Mouse (Mus musculus): ENCODE measurements around the gene Pgc.
A peak's percentile ranks its signal among the peaks of the same experiment; 100 is the strongest.

Pgc gene

DNA sequence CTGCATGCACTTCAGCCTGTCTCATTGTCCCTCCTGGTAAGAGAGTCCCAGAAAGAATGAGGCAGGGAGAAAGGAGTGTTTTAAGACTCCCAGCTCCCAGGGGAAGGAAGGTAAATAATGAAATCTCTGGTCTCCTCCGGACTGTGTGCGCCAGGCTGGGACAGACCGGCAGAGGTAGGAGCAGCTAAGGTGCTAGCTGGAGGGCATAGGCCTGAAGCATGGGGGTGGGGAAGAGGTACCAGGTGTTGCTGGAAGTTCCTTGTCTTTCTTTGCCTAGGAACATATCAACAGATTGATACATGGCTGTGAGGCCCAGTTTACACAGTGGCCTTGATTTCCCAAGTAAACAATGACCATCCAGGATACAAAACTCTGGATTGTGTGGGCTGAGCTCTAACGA lies 17.7 kb upstream of the Pgc start:
- DNase-seq (ENCODE audit: low spot score in 2 of 2) = no peak

DNA sequence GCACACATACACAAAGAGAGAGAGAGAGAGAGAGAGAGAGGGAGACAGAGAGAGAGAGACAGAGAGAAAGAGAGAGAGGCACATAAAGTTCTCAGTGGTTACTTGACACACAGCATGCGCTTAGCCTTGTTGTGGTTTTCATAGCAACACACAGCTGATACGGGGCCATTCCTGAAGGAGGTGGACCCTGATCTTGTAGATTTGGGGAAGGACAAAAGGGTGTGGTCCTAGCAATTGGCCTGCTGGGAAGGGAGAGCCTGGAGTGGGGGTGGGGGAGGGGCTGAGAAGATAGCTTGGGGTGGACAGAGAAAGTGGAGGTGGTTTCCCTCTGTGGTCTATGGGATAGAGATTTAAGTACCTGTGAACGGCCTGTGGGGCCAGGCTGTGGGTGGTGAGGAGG lies 16.6 kb upstream of the Pgc start:
- no peak for DNase-seq (ENCODE audit: low spot score in 2 of 2)

DNA sequence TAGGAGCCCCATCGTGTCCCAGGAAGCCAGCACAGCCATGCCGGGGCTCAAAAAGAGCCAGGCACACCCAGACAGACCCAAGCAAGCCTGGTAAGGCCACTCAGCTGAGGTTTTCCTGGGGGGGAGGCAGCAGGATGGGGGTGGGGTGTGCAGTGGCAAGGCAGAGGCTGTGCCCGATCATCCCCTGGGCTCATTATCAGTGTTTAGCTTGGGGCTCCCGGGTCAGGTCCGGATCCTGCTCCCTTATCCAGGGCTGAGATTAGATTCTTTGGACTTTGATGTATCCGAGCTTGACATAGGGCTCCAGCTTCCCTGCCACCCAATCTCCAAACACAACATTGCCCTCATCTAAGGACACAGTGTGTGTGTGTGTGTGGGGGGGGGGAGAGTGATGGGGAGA lies 14.8 kb upstream of the Pgc start:
- no peak for DNase-seq (ENCODE audit: low spot score in 2 of 2)

DNA sequence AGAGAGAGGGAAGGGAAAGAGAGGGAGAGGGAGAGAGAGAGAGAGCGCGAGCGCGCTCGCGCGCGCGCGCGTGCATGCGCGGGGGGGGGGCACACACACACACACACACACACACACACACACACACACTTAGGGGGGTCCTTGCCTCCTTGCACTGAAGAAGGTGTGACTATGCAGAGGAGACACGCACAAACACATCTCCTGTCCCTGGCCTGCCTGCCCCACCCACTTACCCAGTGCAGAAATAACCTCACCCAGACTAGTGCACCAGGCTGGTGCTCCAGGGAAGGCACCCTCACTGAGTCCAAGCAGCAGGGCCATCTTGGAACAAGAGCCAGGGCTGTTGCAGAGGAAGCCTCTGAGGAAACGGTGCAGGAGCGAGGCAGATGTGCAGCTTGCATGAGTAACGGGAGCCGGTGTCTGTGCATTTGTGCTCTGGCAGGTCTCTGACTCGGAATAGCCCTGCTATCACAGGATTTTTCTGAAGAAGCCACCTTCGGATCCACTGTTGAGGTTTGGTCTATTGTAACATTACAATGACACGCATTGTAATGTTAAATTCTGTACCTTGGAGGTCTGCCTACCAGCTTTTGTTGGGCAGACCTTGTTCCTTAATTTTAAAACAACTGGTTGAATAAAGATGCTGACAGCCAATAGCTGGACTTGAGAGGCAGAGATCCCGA lies 13.6 kb upstream of the Pgc start:
- DNase-seq (ENCODE audit: low spot score in 2 of 2) = no peak

DNA sequence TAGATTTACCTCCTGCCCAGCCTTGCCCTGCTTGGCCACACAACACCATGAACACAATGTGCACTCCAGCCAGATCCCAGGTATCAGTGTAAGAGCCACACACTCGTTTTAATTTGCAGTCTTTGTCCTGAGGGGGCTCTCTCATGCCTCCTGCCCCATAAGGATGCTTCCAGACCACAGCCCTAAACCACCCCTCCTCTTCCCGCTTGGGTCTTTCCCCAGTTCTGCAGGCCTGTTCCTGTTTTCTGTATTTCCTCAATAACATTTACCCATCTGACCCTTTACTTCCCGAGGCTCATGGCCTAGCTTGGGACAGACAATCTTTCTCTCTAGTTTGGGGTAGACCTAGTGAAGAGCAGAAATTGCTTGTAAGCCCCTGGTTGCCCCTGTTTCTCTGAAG lies 11.6 kb upstream of the Pgc start:
- DNase-seq (ENCODE audit: low spot score in 2 of 2) = no peak

DNA sequence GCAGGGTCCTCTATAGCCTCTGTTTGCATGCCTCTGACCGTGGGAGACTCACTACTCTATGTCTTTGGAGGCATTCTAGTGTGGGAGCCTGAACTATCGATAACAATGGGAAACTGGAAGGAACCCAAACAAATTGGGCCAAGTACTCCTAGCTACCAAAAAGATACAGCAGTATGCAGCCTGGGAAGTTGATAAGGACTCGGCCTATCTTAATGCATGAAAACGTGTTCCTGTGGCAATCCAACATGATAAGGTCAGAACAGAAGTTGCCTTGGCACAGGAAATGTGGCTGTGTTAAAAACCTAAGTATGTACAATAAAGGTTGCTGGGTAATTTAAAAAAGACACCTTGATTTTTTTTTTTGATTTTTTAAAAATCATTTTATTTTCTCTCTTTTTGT lies 5.5 kb upstream of the Pgc start:
- DNase-seq (ENCODE audit: low spot score in 2 of 2) = no peak

DNA sequence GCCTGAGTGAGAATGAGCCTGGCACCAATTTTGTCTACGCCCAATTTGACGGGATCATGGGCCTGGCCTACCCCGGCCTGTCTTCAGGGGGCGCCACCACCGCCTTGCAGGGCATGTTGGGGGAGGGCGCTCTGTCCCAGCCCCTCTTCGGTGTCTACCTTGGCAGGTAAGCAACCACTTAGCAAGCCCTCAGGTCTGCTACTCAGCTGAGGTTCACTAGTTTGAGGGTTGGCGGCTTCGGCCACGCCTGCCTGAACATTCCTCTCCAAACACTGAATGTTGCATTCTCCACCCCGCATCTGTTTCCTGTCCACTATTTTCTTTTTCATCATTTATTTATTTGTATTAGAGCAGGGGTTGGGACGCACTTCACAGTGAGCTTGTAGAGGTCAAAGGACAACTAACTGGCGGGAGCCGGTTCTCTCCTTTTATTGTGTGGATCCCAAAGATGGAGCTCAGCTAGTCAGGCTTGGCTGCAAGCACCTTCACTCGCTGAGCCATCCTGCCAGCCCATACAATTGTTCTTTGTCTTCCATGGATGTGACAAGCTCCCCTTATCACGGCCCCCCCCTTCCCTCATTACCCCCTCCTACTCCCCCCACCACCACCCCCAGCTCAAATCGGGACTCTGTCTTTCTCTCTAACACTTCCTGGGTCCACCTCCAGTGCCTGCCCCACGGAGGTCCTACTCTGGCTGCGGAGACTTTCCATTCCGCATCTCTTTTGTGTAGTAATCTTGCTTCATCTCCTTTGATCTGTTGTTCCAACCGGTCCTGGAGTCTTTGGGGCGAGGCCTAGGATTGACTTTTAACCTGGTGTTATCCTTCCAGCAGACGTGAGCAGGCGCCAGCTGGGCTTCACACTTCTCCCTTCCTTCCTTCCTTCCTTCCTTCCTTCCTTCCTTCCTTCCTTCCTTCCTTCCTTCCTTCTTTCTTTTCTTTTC lies 4.3 kb downstream of the Pgc start:
- no peak for DNase-seq (ENCODE audit: low spot score in 2 of 2)

DNA sequence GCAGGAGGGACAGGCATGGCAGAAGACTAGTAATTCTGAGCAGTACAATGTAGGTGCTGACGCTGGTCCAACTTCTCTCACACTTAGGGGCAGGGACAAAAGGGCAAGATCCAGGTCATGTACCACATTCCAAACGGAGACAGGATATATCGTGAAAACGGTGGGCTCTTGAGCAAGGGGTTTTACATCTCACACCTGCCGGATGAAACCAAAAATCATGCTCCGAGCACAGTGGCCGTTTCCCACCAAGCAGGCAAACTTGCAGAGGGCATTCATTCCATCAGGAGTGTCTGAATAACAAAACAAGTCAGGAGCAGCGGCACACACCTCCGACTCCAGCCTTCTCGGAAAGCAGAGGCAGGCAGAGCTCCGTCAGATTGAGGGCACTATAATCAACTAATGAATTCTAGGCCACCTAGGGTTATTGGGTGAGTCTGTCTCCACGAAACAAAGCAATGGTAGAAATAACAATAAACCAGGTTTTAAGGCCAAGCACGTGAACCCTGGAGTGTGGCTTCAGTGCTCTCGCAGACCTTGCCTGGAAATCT lies 9.0 kb downstream of the Pgc start:
- no peak for DNase-seq (ENCODE audit: low spot score in 2 of 2)

DNA sequence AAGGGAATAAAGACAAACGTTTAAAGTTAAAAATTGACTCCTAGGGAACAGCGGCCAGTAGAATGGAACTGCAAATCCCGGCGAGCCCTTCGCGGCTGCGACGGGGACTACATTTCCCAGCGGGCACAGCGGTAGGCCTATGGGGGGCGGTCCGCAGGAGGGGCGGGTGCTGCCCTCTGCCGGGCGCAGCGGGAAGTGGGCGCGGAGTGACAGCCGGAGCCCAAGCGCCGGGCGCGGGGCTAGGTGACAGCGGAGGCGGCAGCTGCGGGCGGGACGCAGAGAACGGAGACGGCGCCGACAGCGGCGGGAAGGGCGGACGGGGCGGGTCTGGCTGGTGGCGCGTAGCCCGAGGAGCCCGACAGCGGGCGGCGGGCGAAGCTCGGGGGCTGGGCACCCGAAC lies 10.2 kb downstream of the Pgc start, which contains the start of gene Tfeb:
Gene Tfeb, plus strand, starts transcription at position 175 of the 400 bp plus-strand sequence.
- peak; percentile 91 to 97 for DNase-seq (ENCODE audit: low spot score in 2 of 2)

DNA sequence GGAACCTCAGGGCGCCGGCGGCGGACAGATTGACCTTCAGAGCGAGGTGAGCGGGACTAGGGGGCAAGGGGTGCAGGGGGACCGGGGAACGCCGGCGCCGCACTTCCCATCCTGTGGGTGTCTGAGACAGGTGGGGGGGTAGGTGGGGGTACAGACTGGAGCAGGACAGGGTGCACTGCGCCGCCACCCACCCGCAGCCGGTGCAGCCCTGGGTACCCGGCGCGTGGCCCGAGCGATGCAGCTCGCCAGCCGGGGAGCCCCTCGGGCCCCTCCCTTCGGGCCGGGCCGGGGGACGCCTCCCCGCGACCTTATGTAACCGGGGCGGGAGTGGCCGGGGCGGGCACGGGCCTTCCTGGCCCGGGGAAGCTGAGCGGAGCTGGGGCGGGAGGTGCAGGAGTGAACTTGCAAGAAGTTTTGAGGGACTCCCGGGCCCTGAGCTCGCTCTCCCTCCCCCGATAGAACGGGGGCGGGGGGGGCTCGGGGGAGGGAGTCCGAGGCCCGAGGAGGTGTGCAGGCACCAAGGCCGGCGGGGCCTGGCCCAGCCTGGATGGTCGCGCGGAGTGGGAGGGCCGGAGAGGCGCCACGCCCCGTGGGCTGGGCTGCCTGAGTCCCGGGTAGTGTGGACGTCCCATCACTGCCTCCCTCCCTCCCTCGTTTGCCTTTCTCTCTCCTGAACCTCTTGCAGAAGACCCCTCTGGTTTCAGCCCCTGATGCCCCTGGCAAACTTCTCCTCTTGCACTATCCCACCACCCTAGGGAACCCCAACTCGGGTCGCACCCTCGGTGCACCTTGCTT lies 10.8 kb downstream of the Pgc start:
- DNase-seq (ENCODE audit: low spot score in 2 of 2) = peak; percentile 93

DNA sequence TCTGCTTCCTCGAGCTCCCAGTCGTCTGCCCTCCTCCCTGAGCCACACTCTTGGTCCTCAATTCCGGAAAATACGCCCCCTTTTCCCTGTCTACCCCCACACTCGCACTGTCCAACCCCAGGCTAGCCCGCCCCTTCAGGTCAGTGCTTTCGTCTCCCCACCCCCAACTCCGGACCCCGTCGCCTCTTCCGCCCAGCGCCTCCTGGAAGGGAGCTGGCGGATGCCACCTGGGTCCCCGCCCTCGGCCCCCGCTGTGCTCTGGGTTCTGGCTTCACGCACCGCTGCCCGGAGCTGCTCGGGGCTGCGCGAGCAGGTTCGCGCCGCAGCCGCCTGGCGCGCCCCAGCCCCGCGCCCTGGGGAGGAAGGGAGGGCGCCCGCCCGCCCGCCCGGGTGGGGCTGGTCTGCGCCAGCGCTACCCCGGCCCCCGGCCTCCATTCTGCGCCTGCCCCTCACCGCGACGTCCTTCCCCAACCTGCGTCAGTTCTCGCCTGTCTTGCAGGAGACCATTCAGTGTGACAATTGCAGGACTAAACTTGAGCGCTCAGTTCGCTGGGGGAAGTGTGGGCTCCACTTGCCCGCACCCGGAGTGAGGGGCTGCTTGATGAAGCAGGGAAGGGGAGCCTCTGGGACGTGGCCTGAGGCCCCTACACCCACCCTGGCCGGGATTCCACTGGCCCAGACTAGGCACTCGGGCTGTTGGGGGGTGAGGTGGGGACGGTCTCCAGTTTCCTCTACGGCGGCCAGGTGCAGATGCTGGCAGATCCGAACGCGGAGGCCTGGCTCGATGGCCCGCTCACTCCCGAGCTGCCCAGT lies 11.6 kb downstream of the Pgc start:
- peak; percentile 39 to 55 for DNase-seq (ENCODE audit: low spot score in 2 of 2)

DNA sequence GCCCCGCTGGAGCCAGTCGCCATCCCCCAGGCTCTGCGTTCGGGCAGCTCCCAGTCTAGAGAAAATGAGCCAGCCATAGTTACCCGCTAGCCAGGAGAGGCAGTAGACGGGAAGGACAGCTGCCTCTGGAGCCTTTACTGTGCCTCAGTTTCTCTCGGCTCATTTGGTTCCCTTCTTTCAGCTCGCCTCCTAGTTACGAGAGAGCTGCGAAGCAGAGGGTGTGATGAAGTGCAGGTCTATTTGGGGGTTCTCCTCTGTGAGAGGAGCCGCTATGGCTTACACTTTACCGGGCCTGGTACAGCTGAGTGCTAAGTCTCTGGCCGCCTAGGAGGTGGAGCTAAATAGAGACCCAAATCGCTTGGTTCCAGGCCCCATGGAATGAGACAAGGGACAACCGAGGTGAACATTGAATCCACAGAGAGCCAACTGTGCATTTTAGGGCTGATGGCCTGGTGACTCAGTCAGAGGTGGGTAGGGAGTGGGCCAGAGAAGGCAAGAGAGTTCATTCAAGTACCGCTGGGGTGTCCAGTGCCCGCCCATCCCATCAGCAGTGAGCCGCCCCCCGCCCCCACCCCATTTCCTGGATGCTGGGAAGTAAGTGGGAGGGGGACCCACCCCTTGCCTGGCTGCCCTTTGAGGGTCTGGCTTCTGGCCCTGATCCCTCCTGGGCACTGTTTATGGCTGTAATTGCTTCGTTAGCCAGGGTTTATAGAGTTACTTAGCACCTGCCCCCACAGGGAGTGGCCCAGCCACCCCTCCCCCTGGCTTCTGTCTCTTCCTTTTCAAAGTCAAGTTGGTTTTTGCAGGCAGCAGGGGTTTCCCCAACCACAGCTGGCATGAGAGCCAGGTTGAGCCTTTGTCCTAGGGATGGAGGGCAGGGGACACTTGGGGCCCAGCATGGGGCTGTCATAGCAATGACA lies 12.5 kb downstream of the Pgc start:
- peak in 1 of 2 experiments; percentile 27 for DNase-seq (ENCODE audit: low spot score in 2 of 2)

DNA sequence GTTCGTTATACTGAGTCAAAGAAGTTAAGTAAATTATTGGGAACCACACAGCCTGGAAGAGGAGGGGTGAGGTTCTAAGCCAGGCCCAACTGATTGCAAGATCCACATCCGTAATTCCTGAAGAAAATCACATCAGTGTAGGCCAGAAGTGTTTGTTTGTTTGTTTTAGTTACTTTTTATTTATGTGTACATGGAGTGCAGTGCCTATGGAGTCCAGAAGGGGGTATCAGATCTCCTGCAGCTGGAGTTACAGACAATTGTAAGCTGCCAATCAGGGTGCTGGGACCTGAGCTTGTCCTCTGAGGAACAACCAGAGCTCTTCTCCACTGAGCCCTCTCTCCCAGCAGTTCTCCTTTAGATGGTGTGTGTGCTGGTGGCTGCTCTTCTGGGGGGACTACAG lies 13.5 kb downstream of the Pgc start:
- no peak for DNase-seq (ENCODE audit: low spot score in 2 of 2)

DNA sequence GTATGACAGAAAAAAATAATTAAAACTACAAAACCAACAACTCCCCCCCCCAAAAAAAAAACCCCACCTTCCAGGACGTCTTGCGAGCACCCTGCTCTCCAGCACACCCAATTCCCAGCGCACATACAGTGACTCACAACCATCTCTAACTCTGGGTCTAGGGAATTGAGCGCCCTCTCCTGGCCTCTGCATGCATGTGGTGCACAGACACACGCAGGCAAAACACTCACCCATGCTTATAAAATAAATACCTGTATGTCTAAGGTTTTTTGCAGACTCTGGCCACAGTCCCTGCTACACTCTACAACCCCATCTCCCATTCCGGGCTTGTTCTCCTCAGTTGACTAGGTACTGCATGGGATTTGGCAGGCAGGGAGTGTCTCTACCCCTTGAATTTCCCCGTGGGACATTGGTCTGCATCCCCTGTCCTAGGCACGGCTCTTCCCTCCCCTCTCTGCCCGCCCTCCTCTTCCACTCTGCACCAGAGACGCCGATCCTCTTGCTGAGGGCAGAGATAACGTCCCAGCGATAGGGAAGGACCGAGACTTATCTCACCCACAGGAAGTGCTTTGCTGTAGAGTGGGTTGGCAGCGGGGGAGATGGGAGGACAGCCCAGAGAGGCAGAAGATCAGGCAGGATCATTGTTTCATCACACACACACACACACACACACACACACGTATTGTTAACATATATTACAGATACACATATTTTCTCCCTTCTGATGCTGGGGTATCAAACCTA lies 16.5 kb downstream of the Pgc start:
- DNase-seq (ENCODE audit: low spot score in 2 of 2) = no peak

DNA sequence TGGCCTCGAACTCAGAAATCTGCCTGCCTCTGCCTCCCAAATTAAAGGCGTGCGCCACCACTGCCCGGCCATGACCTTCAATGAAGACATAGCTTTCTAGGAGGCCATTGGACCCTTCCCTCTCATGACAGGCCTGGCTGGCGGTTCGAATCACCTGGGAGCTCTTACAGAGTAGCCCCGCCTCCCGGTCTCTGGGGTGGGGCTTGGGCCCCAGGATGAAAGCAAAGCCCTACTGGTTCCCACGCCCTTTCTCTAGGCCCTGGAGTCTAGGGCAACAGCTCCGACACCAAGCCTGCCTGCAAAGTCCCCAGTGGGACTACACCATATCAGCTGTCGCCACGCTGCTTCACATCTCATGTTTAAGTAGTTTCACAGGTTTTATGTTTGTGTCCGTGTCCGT lies 17.4 kb downstream of the Pgc start:
- DNase-seq (ENCODE audit: low spot score in 2 of 2) = no peak

DNA sequence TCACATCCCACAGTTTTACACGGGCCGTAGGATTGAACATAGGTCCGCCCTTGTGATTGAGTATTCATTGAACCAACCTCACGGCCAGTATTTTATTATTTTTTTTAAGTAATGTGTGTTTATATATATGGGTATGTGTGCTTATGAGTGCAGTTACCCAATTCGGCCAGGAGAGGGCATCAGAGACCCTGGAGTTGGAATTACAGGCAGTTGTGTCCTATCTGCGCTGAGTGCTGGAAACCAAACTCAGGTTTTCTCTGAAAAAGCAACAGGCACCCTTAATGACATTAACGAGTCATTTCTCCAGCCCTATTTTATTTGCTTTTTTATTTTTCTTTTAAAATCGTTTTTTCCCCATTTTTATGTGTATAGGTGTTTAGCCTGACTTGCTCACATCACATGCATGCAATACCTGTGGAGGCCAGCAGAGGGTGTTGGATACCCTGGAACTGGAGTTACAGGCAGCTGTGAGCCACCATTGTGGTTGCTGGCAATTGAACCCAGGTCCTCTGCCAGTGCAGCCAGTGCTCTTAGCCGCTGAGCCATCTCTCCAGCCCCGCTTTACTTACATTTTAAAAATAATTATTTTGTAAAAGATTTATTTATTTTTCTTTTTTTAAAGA lies 18.2 kb downstream of the Pgc start:
- DNase-seq (ENCODE audit: low spot score in 2 of 2) = no peak

DNA sequence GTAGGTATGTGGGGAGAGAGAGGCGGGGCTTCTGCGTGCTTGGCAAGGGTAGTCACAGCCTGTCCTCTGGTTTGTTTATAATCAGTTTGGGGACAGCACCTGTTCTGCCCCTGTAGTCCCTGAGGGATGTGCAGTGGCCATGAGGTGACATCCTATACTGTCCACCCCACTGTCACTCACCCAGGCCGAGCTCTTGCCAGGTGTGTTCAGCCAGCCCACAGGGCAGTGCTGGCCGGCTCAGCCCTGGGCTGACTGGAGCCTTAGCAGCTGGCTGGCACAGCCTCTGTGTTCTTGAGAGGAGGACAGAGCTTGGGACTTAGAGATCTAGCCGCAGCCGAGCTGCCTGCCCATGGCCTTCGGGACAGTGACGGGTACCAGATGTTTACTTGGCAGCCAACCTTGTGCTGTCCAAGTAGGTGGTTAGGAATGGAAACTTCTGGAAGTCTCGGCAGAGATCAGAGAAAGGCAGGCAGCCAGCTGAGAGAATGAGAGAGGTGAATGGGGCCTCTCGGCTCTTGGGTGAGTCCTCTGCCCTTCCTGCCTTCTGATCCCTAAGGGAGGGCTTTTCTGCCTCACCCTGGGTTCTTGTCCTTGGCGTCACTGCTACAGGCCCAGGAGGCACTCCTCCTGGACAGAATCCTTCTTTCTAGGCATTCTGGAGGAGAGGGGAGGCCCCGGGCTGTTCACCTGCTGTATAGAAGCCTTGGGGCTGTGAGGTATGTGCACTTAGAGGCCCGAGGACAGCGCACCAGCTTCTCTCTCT lies 22.3 kb downstream of the Pgc start:
- peak; percentile 62 to 70 for DNase-seq (ENCODE audit: low spot score in 2 of 2)

DNA sequence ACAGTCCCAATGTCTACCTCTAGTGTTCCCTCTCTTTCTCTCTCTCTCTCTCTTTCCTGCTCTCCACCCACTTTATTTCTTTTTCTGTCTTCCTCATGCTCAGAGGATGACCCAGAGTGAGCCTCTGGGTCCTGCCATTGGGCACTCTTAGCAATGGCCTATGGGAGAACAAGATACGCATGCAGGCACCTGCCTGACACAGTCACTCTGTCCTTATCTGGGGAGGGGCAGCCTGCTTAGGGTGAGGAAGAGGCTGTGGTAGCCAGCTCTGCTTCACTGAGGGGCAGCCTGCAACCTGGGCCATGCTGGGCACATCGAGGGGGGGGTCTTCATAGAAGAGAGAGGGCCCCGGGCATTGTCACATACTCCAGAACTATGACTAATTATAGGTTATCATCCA lies 23.0 kb downstream of the Pgc start:
- no peak for DNase-seq (ENCODE audit: low spot score in 2 of 2)

Measured in heart, adult 9 months (tissue).